In genomic region chr6:52211170-52211935, GRCm38 (mm10) we compare ENCODE assay signal across 10 mouse cellular contexts. TPM values are rescaled to one million over a fixed set of nuclear protein-coding genes. Genes with fewer than 3 reads are reported as not detected.
DNase-seq lines count a peak whose midpoint lies in the region; ATAC-seq lines count a peak whose summit lies in the region.
"Had no signal": no experiment of that assay in that cellular context is flagged by ENCODE, and none has a peak within 500 bp of the region (broad histone marks: within the 10 kb centered on the region; RNA-seq: fewer than 3 reads in every experiment).

No protein-coding gene starts in this region.

- H3K9ac ChIP-seq in intestine, embryonic 16.5 days (ENCODE audit: low read depth, low read length) = peak overlapping the region; percentile 72
- H3K9ac ChIP-seq in limb, embryonic 15.5 days = peak overlapping the region; percentile 69
- H3K9ac ChIP-seq in midbrain, embryonic 13.5 days (replicated peaks) = no peak overlapping the region

- peak overlapping the region; percentile 50; the same call in 1 of the 2 replicates for H3K27ac ChIP-seq in intestine, embryonic 16.5 days (ENCODE audit: low read length)
- peak overlapping the region; percentile 51; the same call in 1 of the 2 replicates for H3K27ac ChIP-seq in limb, embryonic 15.5 days
- H3K27ac ChIP-seq in midbrain, embryonic 13.5 days = no peak overlapping the region

- WGBS in intestine, embryonic 16.5 days = 3% methylated on average over 37 of the region's 37 CpGs
- WGBS in limb, embryonic 15.5 days = 2% methylated on average over 37 of the region's 37 CpGs
- WGBS in midbrain, embryonic 13.5 days = 1% methylated on average over 37 of the region's 37 CpGs

- peak overlapping the region; percentile 59 for H3K4me3 ChIP-seq in intestine, embryonic 16.5 days (ENCODE audit: low read length)
- peak overlapping the region; percentile 55 for H3K4me3 ChIP-seq in limb, embryonic 15.5 days
- no peak overlapping the region for H3K4me3 ChIP-seq in midbrain, embryonic 13.5 days (replicated peaks)

- no peaks in the 10 kb centered on the region for H3K9me3 ChIP-seq in intestine, embryonic 16.5 days (ENCODE audit: control insufficient read depth, low read length)
- no peaks in the 10 kb centered on the region for H3K9me3 ChIP-seq in limb, embryonic 15.5 days
- H3K9me3 ChIP-seq in midbrain, embryonic 13.5 days = no peaks in the 10 kb centered on the region

- H3K36me3 ChIP-seq in intestine, embryonic 16.5 days (ENCODE audit: control insufficient read depth, insufficient read depth, low read length) = no peaks in the 10 kb centered on the region
- H3K36me3 ChIP-seq in limb, embryonic 15.5 days = no peaks in the 10 kb centered on the region
- H3K36me3 ChIP-seq in midbrain, embryonic 13.5 days = no peaks in the 10 kb centered on the region

- H3K4me2 ChIP-seq in intestine, embryonic 16.5 days (ENCODE audit: low read depth, low read length) = peak overlapping the region; percentile 57
- peak overlapping the region; percentile 69 for H3K4me2 ChIP-seq in limb, embryonic 15.5 days
- no peak overlapping the region for H3K4me2 ChIP-seq in midbrain, embryonic 13.5 days (replicated peaks)

- peak; percentile 95 for DNase-seq in heart, adult 11 months
- no peak for DNase-seq in heart, postnatal 25 days (ENCODE audit: low spot score)
- DNase-seq in cerebellum, postnatal 25 days = peak; percentile 67 to 79
- peak; percentile 68 to 83 for DNase-seq in gastrocnemius, postnatal 4 days (ENCODE audit: low spot score in 2 of 2)
- peak; percentile 50 to 78 for DNase-seq in spleen, postnatal 10 days (ENCODE audit: low spot score in 2 of 2)

- intact Hi-C loops in heart, postnatal 25 days (cut with DNase I) = no loop called here

- peaks cover 23% of the 10 kb centered on the region for H3K4me1 ChIP-seq in intestine, embryonic 16.5 days (ENCODE audit: control insufficient read depth, insufficient read depth, low read length)
- peaks cover 63% of the 10 kb centered on the region for H3K4me1 ChIP-seq in limb, embryonic 15.5 days
- H3K4me1 ChIP-seq in midbrain, embryonic 13.5 days (replicated peaks) = 0 out of 2 replicates have a peak, but pooled peaks cover 6% of the 10 kb centered on the region

- ATAC-seq in intestine, embryonic 16.5 days = peak; percentile 57
- ATAC-seq in limb, embryonic 15.5 days (ENCODE audit: insufficient number of reproducible peaks, low FRiP score, low TSS enrichment, low read depth) = peak; percentile 36; the same call in 1 of the 2 replicates
- peak; percentile 53; the same call in 1 of the 2 replicates for ATAC-seq in midbrain, embryonic 13.5 days

- peaks cover 61% of the 10 kb centered on the region for H3K27me3 ChIP-seq in intestine, embryonic 16.5 days (replicated peaks; ENCODE audit: control insufficient read depth, insufficient read depth, low read length)
- H3K27me3 ChIP-seq in limb, embryonic 15.5 days = peaks cover 53% of the 10 kb centered on the region
- H3K27me3 ChIP-seq in midbrain, embryonic 13.5 days = peaks cover 100% of the 10 kb centered on the region

RNA-seq across cellular contexts. Expression of gene Hoxa3, which starts 1.8 kb away (rescaled TPM):
- 1 to 10 TPM in 1 of 2 experiments, under 1 TPM in 1; 0.48 to 1.0 TPM for total RNA-seq in heart, postnatal 25 days (2021)
- 1 to 10 TPM; 3.2 to 4.1 TPM for total RNA-seq in gastrocnemius, postnatal 4 days (2021)
- polyA plus RNA-seq in intestine, embryonic 16.5 days (2015; fragmentation: Nextera tagmentation; extraction: Ambion mirVana) = 5.2 and 5.9 TPM in 2 replicates
- polyA plus RNA-seq in limb, embryonic 15.5 days (2015; fragmentation: Nextera tagmentation; extraction: Ambion mirVana) = 2.2 and 2.5 TPM in 2 replicates
- polyA plus RNA-seq in midbrain, embryonic 13.5 days (2015; fragmentation: Nextera tagmentation; extraction: Ambion mirVana) = not detected in 2 replicates
- total RNA-seq: left cerebral cortex, postnatal 36 days; MEL had no signal

RNA-seq across cellular contexts. Expression of gene Gm28308, which starts 1.8 kb away (rescaled TPM):
- not detected for total RNA-seq in heart, postnatal 25 days (2021)
- total RNA-seq in gastrocnemius, postnatal 4 days (2021) = under 1 TPM in 1 of 2 experiments, not detected in 1; 0.73 TPM
- not detected in 2 replicates for polyA plus RNA-seq in intestine, embryonic 16.5 days (2015; fragmentation: Nextera tagmentation; extraction: Ambion mirVana)
- polyA plus RNA-seq in limb, embryonic 15.5 days (2015; fragmentation: Nextera tagmentation; extraction: Ambion mirVana) = 0.70 TPM in 1 of 2 replicates, not detected in the other
- polyA plus RNA-seq in midbrain, embryonic 13.5 days (2015; fragmentation: Nextera tagmentation; extraction: Ambion mirVana) = not detected in 2 replicates
- total RNA-seq: left cerebral cortex, postnatal 36 days; MEL had no signal

RNA-seq across cellular contexts. Expression of gene Hoxa6, which starts 2.8 kb away (rescaled TPM):
- total RNA-seq in heart, postnatal 25 days (2021) = not detected
- total RNA-seq in gastrocnemius, postnatal 4 days (2021) = 1 to 10 TPM; 3.0 to 3.5 TPM
- 1.2 and 1.4 TPM in 2 replicates for polyA plus RNA-seq in intestine, embryonic 16.5 days (2015; fragmentation: Nextera tagmentation; extraction: Ambion mirVana)
- 0.41 and 1.1 TPM in 2 replicates for polyA plus RNA-seq in limb, embryonic 15.5 days (2015; fragmentation: Nextera tagmentation; extraction: Ambion mirVana)
- polyA plus RNA-seq in midbrain, embryonic 13.5 days (2015; fragmentation: Nextera tagmentation; extraction: Ambion mirVana) = not detected in 2 replicates
- total RNA-seq: left cerebral cortex, postnatal 36 days; MEL had no signal

RNA-seq across cellular contexts. Expression of gene Hoxa5, which starts 7.0 kb away (rescaled TPM):
- total RNA-seq in heart, postnatal 25 days (2021) = 1 to 10 TPM in 1 of 2 experiments, under 1 TPM in 1; 0.52 to 1.3 TPM
- total RNA-seq in gastrocnemius, postnatal 4 days (2021) = 1 to 10 TPM; 4.4 to 5.1 TPM
- polyA plus RNA-seq in intestine, embryonic 16.5 days (2015; fragmentation: Nextera tagmentation; extraction: Ambion mirVana) = 15.3 and 15.5 TPM in 2 replicates
- polyA plus RNA-seq in limb, embryonic 15.5 days (2015; fragmentation: Nextera tagmentation; extraction: Ambion mirVana) = 1.7 and 2.1 TPM in 2 replicates
- 0.08 and 0.17 TPM in 2 replicates for polyA plus RNA-seq in midbrain, embryonic 13.5 days (2015; fragmentation: Nextera tagmentation; extraction: Ambion mirVana)
- total RNA-seq: left cerebral cortex, postnatal 36 days; MEL had no signal

RNA-seq across cellular contexts. Expression of gene Hoxa7, which starts 10.3 kb away (rescaled TPM):
- total RNA-seq in heart, postnatal 25 days (2021) = under 1 TPM; 0.31 to 0.44 TPM
- total RNA-seq in gastrocnemius, postnatal 4 days (2021) = 10 to 100 TPM; 11.2 to 12.5 TPM
- 6.0 and 8.2 TPM in 2 replicates for polyA plus RNA-seq in intestine, embryonic 16.5 days (2015; fragmentation: Nextera tagmentation; extraction: Ambion mirVana)
- 12.0 and 12.9 TPM in 2 replicates for polyA plus RNA-seq in limb, embryonic 15.5 days (2015; fragmentation: Nextera tagmentation; extraction: Ambion mirVana)
- polyA plus RNA-seq in midbrain, embryonic 13.5 days (2015; fragmentation: Nextera tagmentation; extraction: Ambion mirVana) = not detected in 2 replicates
- total RNA-seq: left cerebral cortex, postnatal 36 days; MEL had no signal
